Mouse (Mus musculus): ENCODE measurements around the gene Srp68. TPM values are rescaled to one million over a fixed set of nuclear protein-coding genes. Genes with fewer than 3 reads are reported as not detected.

The Srp68 gene
- total RNA-seq, 2 experiments from 2014 or later = 87.7 to 89.2 TPM

DNA sequence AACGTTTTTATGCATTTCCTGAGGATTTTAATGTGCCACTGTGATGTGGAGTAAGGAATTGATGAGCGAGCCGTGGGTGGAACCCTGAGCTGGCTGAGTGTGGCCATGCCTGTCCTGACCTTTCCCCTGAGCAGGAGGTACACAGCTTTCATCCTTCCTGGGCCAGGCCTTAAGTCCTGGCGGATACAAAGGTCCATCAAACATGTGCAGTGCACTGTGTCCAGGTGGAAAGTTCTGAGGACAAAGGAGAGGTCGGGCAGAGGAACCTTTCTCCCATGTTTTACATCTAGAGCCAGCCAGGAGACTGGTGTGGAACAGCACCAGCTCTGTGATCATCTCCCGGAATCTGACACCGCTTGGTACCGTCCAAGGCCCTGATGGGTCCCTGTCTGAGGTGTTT, 64.8 kb downstream of the Srp68 start:
- H3K27ac ChIP-seq = no peak overlapping the region
- intact Hi-C loops (cut with DNase I) = no loop called here
- DNase-seq = no peak
- no peak for TF ChIP-seq CTCF (IDR thresholded peaks at IDR 0.05)
- no peak overlapping the region for H3K4me3 ChIP-seq

DNA sequence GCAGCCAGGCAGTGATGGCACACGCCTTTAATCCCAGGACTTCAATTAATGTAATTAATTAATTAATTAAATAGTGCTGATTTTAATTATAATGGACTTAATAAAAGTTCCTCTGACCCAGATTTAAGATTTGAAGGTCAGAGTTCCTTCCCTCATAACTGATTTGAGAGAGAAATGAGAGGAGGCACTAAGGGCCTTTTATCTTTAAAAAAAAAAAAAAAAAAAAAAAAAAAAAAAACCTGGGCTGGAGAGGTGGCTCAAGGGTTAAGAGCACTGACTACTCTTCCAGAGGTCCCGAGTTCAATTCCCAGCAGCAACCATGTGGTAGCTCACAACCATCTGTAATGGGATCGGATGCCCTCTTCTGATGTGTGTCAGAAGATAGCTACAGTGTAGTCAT, 65.4 kb downstream of the Srp68 start:
- intact Hi-C loops (cut with DNase I) = no loop called here
- no peak for DNase-seq
- Histone ChIP-seq H3K4me3 (no peak overlapping the region), H3K27ac (no peak overlapping the region)
- TF ChIP-seq CTCF (IDR thresholded peaks at IDR 0.05) = no peak

- TF ChIP-seq CTCF (IDR thresholded peaks at IDR 0.05) = no peak
- DNase-seq = no peak
- intact Hi-C loops (cut with DNase I) = no loop called here
Measured at GRCm38 (mm10) chr11:116206678-116207077, 67.3 kb downstream of the Srp68 start.

GRCm38 (mm10) chr11:116203150-116203549, 70.9 kb downstream of the Srp68 start:
- H3K27ac ChIP-seq = no peak overlapping the region
- TF ChIP-seq CTCF (IDR thresholded peaks at IDR 0.05) = no peak
- intact Hi-C loops (cut with DNase I) = no loop called here
- H3K4me3 ChIP-seq = no peak overlapping the region
- DNase-seq = no peak

More at GRCm38 (mm10) chr11:116206678-116207077, 67.3 kb downstream of the Srp68 start:
- Histone ChIP-seq H3K4me3 (no peak overlapping the region), H3K27ac (no peak overlapping the region)

- TF ChIP-seq CTCF (IDR thresholded peaks at IDR 0.05) = no peak
- no peak overlapping the region for H3K27ac ChIP-seq
- DNase-seq = no peak
- intact Hi-C loops (cut with DNase I) = no loop called here
- H3K4me3 ChIP-seq = no peak overlapping the region
Measured at GRCm38 (mm10) chr11:116201151-116201550, 72.9 kb downstream of the Srp68 start.

- intact Hi-C loops (cut with DNase I) = loop anchor here (2.0 kb wide), 1 partner anchor 112 kb away; the partner anchor contains the start of gene Wbp2
- peak within 1 kb of the TSS; percentile 97 for H3K27ac ChIP-seq
- no peak for TF ChIP-seq CTCF (IDR thresholded peaks at IDR 0.05)
- peak; percentile 98 for DNase-seq
- H3K4me3 ChIP-seq = peak within 1 kb of the TSS; percentile 86
Measured at GRCm38 (mm10) chr11:116198639-116199531, 75.1 kb downstream of the Srp68 start, which contains the start of the genes Ten1 and Acox1. Gene Ten1 (plus strand): TSS chr11:116198855. Gene Acox1 (minus strand): TSS chr11:116199045.

DNA sequence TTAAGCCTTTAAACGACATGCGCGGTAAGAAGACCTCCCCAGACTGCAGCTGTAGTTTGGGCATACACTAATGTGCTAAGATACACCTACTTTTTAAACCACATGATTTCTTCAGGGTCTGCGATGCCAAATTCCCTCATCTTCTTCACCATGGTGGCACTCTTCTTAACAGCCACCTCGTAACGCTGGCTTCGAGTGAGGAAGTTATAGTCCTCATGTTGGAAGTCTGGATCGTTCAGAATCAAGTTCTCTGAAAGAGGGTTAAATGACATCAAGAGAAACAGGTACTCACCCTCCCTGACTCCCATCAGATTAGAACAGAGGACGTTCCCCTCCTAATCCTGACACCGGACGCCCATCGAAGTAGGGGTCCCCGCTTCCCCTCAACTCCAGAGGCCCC, 75.9 kb downstream of the Srp68 start:
- no peak for DNase-seq
- intact Hi-C loops (cut with DNase I) = loop anchor here (2.0 kb wide), 1 partner anchor 111 kb away; the partner anchor contains the start of gene Wbp2
- no peak for TF ChIP-seq CTCF (IDR thresholded peaks at IDR 0.05)
- H3K4me3 ChIP-seq = peak overlapping the region; percentile 86
- H3K27ac ChIP-seq = peak overlapping the region; percentile 97

- peak overlapping the region; percentile 97 for H3K27ac ChIP-seq
- H3K4me3 ChIP-seq = peak overlapping the region; percentile 86
- TF ChIP-seq CTCF (IDR thresholded peaks at IDR 0.05) = no peak
- DNase-seq = no peak
- intact Hi-C loops (cut with DNase I) = no loop called here
Measured at GRCm38 (mm10) chr11:116197584-116197906, 76.5 kb downstream of the Srp68 start.

- DNase-seq = no peak
- H3K4me3 ChIP-seq = peak overlapping the region; percentile 86
- intact Hi-C loops (cut with DNase I) = loop anchor here (1.0 kb wide), 1 partner anchor 27 kb away; no protein-coding TSS in a partner anchor
- TF ChIP-seq CTCF (IDR thresholded peaks at IDR 0.05) = no peak
- peak overlapping the region; percentile 97; the same call in 1 of the 2 replicates for H3K27ac ChIP-seq
Measured at GRCm38 (mm10) chr11:116196866-116197583, 77.0 kb downstream of the Srp68 start.

GRCm38 (mm10) chr11:116196336-116196735, 77.7 kb downstream of the Srp68 start:
- TF ChIP-seq CTCF (IDR thresholded peaks at IDR 0.05) = no peak
- Histone ChIP-seq H3K27ac (peak overlapping the region; percentile 12; the same call in 1 of the 2 replicates), H3K4me3 (no peak overlapping the region)
- no peak for DNase-seq
- intact Hi-C loops (cut with DNase I) = loop anchor here (1.0 kb wide), 1 partner anchor 28 kb away; no protein-coding TSS in a partner anchor

GRCm38 (mm10) chr11:116195252-116195651, 78.8 kb downstream of the Srp68 start:
- H3K27ac ChIP-seq = peak overlapping the region; percentile 53
- peak overlapping the region; percentile 43 for H3K4me3 ChIP-seq
- intact Hi-C loops (cut with DNase I) = no loop called here
- TF ChIP-seq CTCF (IDR thresholded peaks at IDR 0.05) = no peak
- no peak for DNase-seq

Other genes starting within 250 kb of the Srp68 start
- 10 to 100 TPM; 55.9 to 58.7 TPM for gene H3f3b, start 246.3 kb downstream of the Srp68 start, total RNA-seq (2021)
- 1 to 10 TPM; 7.0 to 7.4 TPM for gene Unk, start 243.9 kb downstream of the Srp68 start, total RNA-seq (2021)
- gene Unc13d, start 196.3 kb downstream of the Srp68 start, total RNA-seq (2021) = under 1 TPM; 0.13 to 0.50 TPM
- gene Wbp2, start 187.2 kb downstream of the Srp68 start, total RNA-seq (2021) = 10 to 100 TPM; 77.2 to 81.8 TPM
- 10 to 100 TPM in 1 of 2 experiments, 1 to 10 TPM in 1; 6.0 to 12.2 TPM for gene Trim47, start 147.0 kb downstream of the Srp68 start, total RNA-seq (2021)
- 1 to 10 TPM; 4.2 to 6.6 TPM for gene Trim65, start 143.1 kb downstream of the Srp68 start, total RNA-seq (2021)
- gene Mrpl38, start 135.3 kb downstream of the Srp68 start, total RNA-seq (2021) = 10 to 100 TPM; 47.5 to 61.5 TPM
- 10 to 100 TPM; 10.5 to 11.5 TPM for gene Fbf1, start 106.1 kb downstream of the Srp68 start, total RNA-seq (2021)
- 10 to 100 TPM; 14.3 to 17.1 TPM for gene Ten1, start 75.4 kb downstream of the Srp68 start, total RNA-seq (2021)
- 100 to 1,000 TPM in 1 of 2 experiments, 10 to 100 TPM in 1; 79.8 to 118 TPM for gene Acox1, start 75.2 kb downstream of the Srp68 start, total RNA-seq (2021)
- under 1 TPM in 1 of 2 experiments, not detected in 1; 0.14 TPM for gene Evpl, start 36.1 kb downstream of the Srp68 start, total RNA-seq (2021)
- gene Galr2, start 6.7 kb upstream of the Srp68 start, total RNA-seq (2021) = under 1 TPM in 1 of 2 experiments, not detected in 1; 0.33 TPM
- 100 to 1,000 TPM in 1 of 2 experiments, 10 to 100 TPM in 1; 74.1 to 106 TPM for gene Exoc7, start 33.0 kb upstream of the Srp68 start, total RNA-seq (2021)
- gene Foxj1, start 61.2 kb upstream of the Srp68 start, total RNA-seq (2021) = under 1 TPM in 1 of 2 experiments, not detected in 1; 0.14 TPM
- gene Rnf157, start 138.8 kb upstream of the Srp68 start, total RNA-seq (2021) = 10 to 100 TPM; 24.3 to 32.0 TPM
- gene Ubald2, start 159.9 kb upstream of the Srp68 start, total RNA-seq (2021) = 10 to 100 TPM; 38.7 to 50.9 TPM
- gene Qrich2, start 192.0 kb upstream of the Srp68 start, total RNA-seq (2021) = under 1 TPM in 1 of 2 experiments, not detected in 1; 0.06 TPM
- 10 to 100 TPM; 14.2 to 15.1 TPM for gene Prpsap1, start 220.0 kb upstream of the Srp68 start, total RNA-seq (2021)